Mouse (Mus musculus): ENCODE results near the gene Hivep3.

DNA sequence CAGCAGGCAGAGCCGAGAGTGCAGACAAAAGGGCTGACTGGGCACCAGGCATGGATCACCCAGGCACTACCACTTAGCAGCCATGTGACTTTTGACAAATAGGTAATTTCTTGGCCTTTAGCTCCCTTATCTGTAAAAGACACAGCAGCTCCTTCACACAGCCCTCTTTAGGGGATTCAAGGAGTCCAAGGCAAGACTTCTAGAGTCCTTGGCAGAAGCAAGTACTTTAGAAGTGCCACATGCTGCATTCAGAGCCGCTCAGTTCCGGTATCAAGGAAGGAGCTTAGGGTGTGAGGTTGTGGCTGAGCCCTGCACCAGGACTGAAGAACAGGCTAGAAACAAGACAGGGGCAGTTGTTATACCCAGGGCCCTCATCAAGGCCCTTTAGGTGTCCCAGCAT lies 257.3 kb downstream of the Hivep3 start:
- TF ChIP-seq CTCF (IDR thresholded peaks at IDR 0.05; ENCODE audit: borderline replicate concordance, extremely low read depth, insufficient read depth, insufficient read length): no peak
- no peak for TF ChIP-seq POLR2A (IDR thresholded peaks at IDR 0.05; ENCODE audit: borderline replicate concordance, extremely low read depth, insufficient read depth, insufficient read length, poor library complexity, severe bottlenecking)
